Mouse (Mus musculus) ES-E14 (cell line): ENCODE data around the gene Tanc1.

ENCODE experiments used
- HCFC1 ChIP-seq: IDR thresholded peaks from 2 replicates; pipeline ENCODE4 v1.6.1; 2012; ENCODE audit warnings: low read length, inconsistent platforms, borderline replicate concordance; ENCODE audit not compliant: insufficient read depth
- MAFK ChIP-seq: IDR thresholded peaks from 2 replicates; pipeline ENCODE4 v1.6.1; 2014; ENCODE audit warnings: mild to moderate bottlenecking, low read depth, low read length, inconsistent platforms; ENCODE audit not compliant: insufficient read depth
- ZC3H11A ChIP-seq: IDR thresholded peaks from 2 replicates; pipeline ENCODE4 v1.6.1; 2012; ENCODE audit warnings: low read depth, mild to moderate bottlenecking, inconsistent platforms, low read length, borderline replicate concordance

- TF ChIP-seq HCFC1 (no peak), MAFK (no peak), ZC3H11A (no peak)
Observed at GRCm38 (mm10) chr2:59656680-59657079, 44.8 kb downstream of the Tanc1 start.
